Comparison of ENCODE assay signal across 9 mouse cellular contexts in genomic region chr4:41684931-41685453, GRCm38 (mm10). TPM values are rescaled to one million over a fixed set of nuclear protein-coding genes. Genes with fewer than 3 reads are reported as not detected.
A peak's percentile ranks its signal among the peaks of the same experiment; 100 is the strongest.
DNase-seq lines count a peak whose midpoint lies in the region; ATAC-seq lines count a peak whose summit lies in the region.
"Not testable (repeated sequence)": the region's sequence is repeated elsewhere in the genome, so short reads cannot be mapped to it uniquely, and the experiment has no call there.
"Had no signal": no experiment of that assay in that cellular context is flagged by ENCODE, and none has a peak within 500 bp of the region (broad histone marks: within the 10 kb centered on the region; RNA-seq: fewer than 3 reads in every experiment).

No protein-coding gene starts in this region.

- H3K36me3 ChIP-seq in embryonic facial prominence, embryonic 13.5 days; forebrain, embryonic 14.5 days (ENCODE audit: control insufficient read depth, insufficient read depth, low read length); heart, embryonic 12.5 days; hindbrain, embryonic 12.5 days; midbrain, embryonic 11.5 days (ENCODE audit: control insufficient read depth, insufficient read depth, low read length); neural tube, embryonic 11.5 days (ENCODE audit: control insufficient read depth, insufficient read depth, low read length): not testable (repeated sequence)

- peak; percentile 76 for DNase-seq in forebrain, embryonic 14.5 days (ENCODE audit: low spot score)
- peak; percentile 6 for DNase-seq in kidney, postnatal 10 days
- DNase-seq in midbrain, embryonic 11.5 days (ENCODE audit: low spot score, missing footprints), result peak; percentile 91
- DNase-seq in neural tube, embryonic 11.5 days (ENCODE audit: low spot score), result peak; percentile 58

- H3K9ac ChIP-seq in embryonic facial prominence, embryonic 13.5 days; forebrain, embryonic 14.5 days (ENCODE audit: low read length); heart, embryonic 12.5 days; hindbrain, embryonic 12.5 days; midbrain, embryonic 11.5 days (ENCODE audit: low read length); neural tube, embryonic 11.5 days (ENCODE audit: low read length): not testable (repeated sequence)

- not testable (repeated sequence) for ATAC-seq in embryonic facial prominence, embryonic 13.5 days (ENCODE audit: insufficient number of reproducible peaks, insufficient read depth, low FRiP score, low TSS enrichment, low read depth); heart, embryonic 12.5 days (ENCODE audit: insufficient number of reproducible peaks, low FRiP score); midbrain, embryonic 11.5 days (ENCODE audit: low FRiP score)
- ATAC-seq in forebrain, embryonic 14.5 days, result peak; percentile 19; the same call in 1 of the 2 replicates
- 0 out of 2 replicates have a peak, but pooled peaks have one; percentile 24 for ATAC-seq in hindbrain, embryonic 12.5 days (ENCODE audit: low FRiP score)
- ATAC-seq in neural tube, embryonic 11.5 days (ENCODE audit: insufficient read depth, low FRiP score, low TSS enrichment), result peak; percentile 31; the same call in 1 of the 2 replicates

- H3K27ac ChIP-seq in embryonic facial prominence, embryonic 13.5 days; heart, embryonic 12.5 days (ENCODE audit: poor library complexity, severe bottlenecking): not testable (repeated sequence)
- peak overlapping the region; percentile 83; the same call in 1 of the 2 replicates for H3K27ac ChIP-seq in forebrain, embryonic 14.5 days (ENCODE audit: low read depth, low read length)
- peak overlapping the region; percentile 75; the same call in 1 of the 2 replicates for H3K27ac ChIP-seq in hindbrain, embryonic 12.5 days
- H3K27ac ChIP-seq in midbrain, embryonic 11.5 days (ENCODE audit: low read depth, low read length), result peak overlapping the region; percentile 72
- H3K27ac ChIP-seq in neural tube, embryonic 11.5 days (ENCODE audit: low read depth, low read length), result 0 out of 2 replicates have a peak overlapping the region, but pooled peaks have one; percentile 49

- H3K4me1 ChIP-seq in embryonic facial prominence, embryonic 13.5 days, result peaks cover 27% of the 10 kb centered on the region
- H3K4me1 ChIP-seq in forebrain, embryonic 14.5 days (ENCODE audit: control insufficient read depth, insufficient read depth, low read length), result peaks cover 21% of the 10 kb centered on the region
- peaks cover 23% of the 10 kb centered on the region for H3K4me1 ChIP-seq in heart, embryonic 12.5 days (replicated peaks)
- peaks cover 35% of the 10 kb centered on the region for H3K4me1 ChIP-seq in hindbrain, embryonic 12.5 days
- peaks cover 27% of the 10 kb centered on the region for H3K4me1 ChIP-seq in midbrain, embryonic 11.5 days (ENCODE audit: control insufficient read depth, insufficient read depth, low read length)
- peaks cover 19% of the 10 kb centered on the region for H3K4me1 ChIP-seq in neural tube, embryonic 11.5 days (ENCODE audit: control insufficient read depth, insufficient read depth, low read length)

- H3K4me3 ChIP-seq in embryonic facial prominence, embryonic 13.5 days; forebrain, embryonic 14.5 days (ENCODE audit: low read depth, low read length); hindbrain, embryonic 12.5 days; midbrain, embryonic 11.5 days (ENCODE audit: low read depth, low read length); neural tube, embryonic 11.5 days (ENCODE audit: low read depth, low read length): not testable (repeated sequence)
- H3K4me3 ChIP-seq in heart, embryonic 12.5 days, result 0 out of 2 replicates have a peak overlapping the region, but pooled peaks have one; percentile 8

- not testable (repeated sequence) for H3K9me3 ChIP-seq in embryonic facial prominence, embryonic 13.5 days; forebrain, embryonic 14.5 days (replicated peaks; ENCODE audit: control insufficient read depth, low read length); heart, embryonic 12.5 days (replicated peaks); hindbrain, embryonic 12.5 days (replicated peaks); midbrain, embryonic 11.5 days (ENCODE audit: control insufficient read depth, low read length); neural tube, embryonic 11.5 days (ENCODE audit: control insufficient read depth, low read length)

- 3% methylated on average over 12 of the region's 14 CpGs for WGBS in embryonic facial prominence, embryonic 13.5 days
- 0% methylated on average over 12 of the region's 14 CpGs for WGBS in forebrain, embryonic 14.5 days
- WGBS in heart, embryonic 12.5 days, result 0% methylated on average over 13 of the region's 14 CpGs
- under 1% methylated on average over 14 of the region's 14 CpGs for WGBS in hindbrain, embryonic 12.5 days
- WGBS in midbrain, embryonic 11.5 days, result 1% methylated on average over 12 of the region's 14 CpGs
- 0% methylated on average over 9 of the region's 14 CpGs for WGBS in neural tube, embryonic 11.5 days

- H3K4me2 ChIP-seq in embryonic facial prominence, embryonic 13.5 days, result peak overlapping the region; percentile 45
- not testable (repeated sequence) for H3K4me2 ChIP-seq in forebrain, embryonic 14.5 days (ENCODE audit: low read length); midbrain, embryonic 11.5 days; neural tube, embryonic 11.5 days (ENCODE audit: low read depth)
- H3K4me2 ChIP-seq in heart, embryonic 12.5 days, result peak overlapping the region; percentile 55
- 0 out of 2 replicates have a peak overlapping the region, but pooled peaks have one; percentile 13 for H3K4me2 ChIP-seq in hindbrain, embryonic 12.5 days (replicated peaks)

- H3K27me3 ChIP-seq in embryonic facial prominence, embryonic 13.5 days; forebrain, embryonic 14.5 days (replicated peaks; ENCODE audit: control insufficient read depth, insufficient read depth, low read length); hindbrain, embryonic 12.5 days; midbrain, embryonic 11.5 days (ENCODE audit: control insufficient read depth, insufficient read depth, low read length); neural tube, embryonic 11.5 days (ENCODE audit: control insufficient read depth, insufficient read depth, low read length): not testable (repeated sequence)
- H3K27me3 ChIP-seq in heart, embryonic 12.5 days (replicated peaks), result peaks cover 15% of the 10 kb centered on the region

RNA-seq across cellular contexts. Expression of gene Cntfr, which starts 11.9 kb away (rescaled TPM):
- 11.2 and 16.3 TPM in 2 replicates for polyA plus RNA-seq in embryonic facial prominence, embryonic 13.5 days (2015; fragmentation: Nextera tagmentation; extraction: Ambion mirVana)
- polyA plus RNA-seq in forebrain, embryonic 14.5 days (2014; fragmentation: Nextera tagmentation; extraction: Ambion mirVana), result 12.6 and 12.7 TPM in 2 replicates
- 3.7 TPM in 2 replicates for polyA plus RNA-seq in heart, embryonic 12.5 days (2016; fragmentation: Nextera tagmentation; extraction: Ambion mirVana)
- polyA plus RNA-seq in hindbrain, embryonic 12.5 days (2016; fragmentation: Nextera tagmentation; extraction: Ambion mirVana), result 28.8 and 35.9 TPM in 2 replicates
- 25.7 and 33.8 TPM in 2 replicates for polyA plus RNA-seq in midbrain, embryonic 11.5 days (2014; fragmentation: Nextera tagmentation; extraction: Ambion mirVana)
- polyA plus RNA-seq in neural tube, embryonic 11.5 days (2014; fragmentation: Nextera tagmentation; extraction: Ambion mirVana), result 43.8 and 44.2 TPM in 2 replicates
- polyA plus RNA-seq: macrophage had no signal

RNA-seq across cellular contexts. Expression of gene Il11ra1, which starts 14.8 kb away (rescaled TPM):
- 427 and 512 TPM in 2 replicates for polyA plus RNA-seq in embryonic facial prominence, embryonic 13.5 days (2015; fragmentation: Nextera tagmentation; extraction: Ambion mirVana)
- 23.9 and 24.3 TPM in 2 replicates for polyA plus RNA-seq in forebrain, embryonic 14.5 days (2014; fragmentation: Nextera tagmentation; extraction: Ambion mirVana)
- 148 and 159 TPM in 2 replicates for polyA plus RNA-seq in heart, embryonic 12.5 days (2016; fragmentation: Nextera tagmentation; extraction: Ambion mirVana)
- polyA plus RNA-seq in hindbrain, embryonic 12.5 days (2016; fragmentation: Nextera tagmentation; extraction: Ambion mirVana), result 125 and 141 TPM in 2 replicates
- polyA plus RNA-seq in midbrain, embryonic 11.5 days (2014; fragmentation: Nextera tagmentation; extraction: Ambion mirVana), result 55.2 and 57.9 TPM in 2 replicates
- polyA plus RNA-seq in neural tube, embryonic 11.5 days (2014; fragmentation: Nextera tagmentation; extraction: Ambion mirVana), result 65.9 and 82.1 TPM in 2 replicates

RNA-seq across cellular contexts. Expression of gene Rpp25l, which starts 28.3 kb away (rescaled TPM):
- 84.5 and 93.3 TPM in 2 replicates for polyA plus RNA-seq in embryonic facial prominence, embryonic 13.5 days (2015; fragmentation: Nextera tagmentation; extraction: Ambion mirVana)
- 72.2 and 83.3 TPM in 2 replicates for polyA plus RNA-seq in forebrain, embryonic 14.5 days (2014; fragmentation: Nextera tagmentation; extraction: Ambion mirVana)
- 39.7 and 40.9 TPM in 2 replicates for polyA plus RNA-seq in heart, embryonic 12.5 days (2016; fragmentation: Nextera tagmentation; extraction: Ambion mirVana)
- 55.6 and 66.5 TPM in 2 replicates for polyA plus RNA-seq in hindbrain, embryonic 12.5 days (2016; fragmentation: Nextera tagmentation; extraction: Ambion mirVana)
- 69.3 and 85.9 TPM in 2 replicates for polyA plus RNA-seq in midbrain, embryonic 11.5 days (2014; fragmentation: Nextera tagmentation; extraction: Ambion mirVana)
- 80.4 and 81.2 TPM in 2 replicates for polyA plus RNA-seq in neural tube, embryonic 11.5 days (2014; fragmentation: Nextera tagmentation; extraction: Ambion mirVana)

RNA-seq across cellular contexts. Expression of gene Dctn3, which starts 38.0 kb away (rescaled TPM):
- 123 and 128 TPM in 2 replicates for polyA plus RNA-seq in embryonic facial prominence, embryonic 13.5 days (2015; fragmentation: Nextera tagmentation; extraction: Ambion mirVana)
- polyA plus RNA-seq in forebrain, embryonic 14.5 days (2014; fragmentation: Nextera tagmentation; extraction: Ambion mirVana), result 301 and 330 TPM in 2 replicates
- polyA plus RNA-seq in heart, embryonic 12.5 days (2016; fragmentation: Nextera tagmentation; extraction: Ambion mirVana), result 113 and 118 TPM in 2 replicates
- polyA plus RNA-seq in hindbrain, embryonic 12.5 days (2016; fragmentation: Nextera tagmentation; extraction: Ambion mirVana), result 191 and 199 TPM in 2 replicates
- polyA plus RNA-seq in midbrain, embryonic 11.5 days (2014; fragmentation: Nextera tagmentation; extraction: Ambion mirVana), result 154 and 155 TPM in 2 replicates
- 171 and 180 TPM in 2 replicates for polyA plus RNA-seq in neural tube, embryonic 11.5 days (2014; fragmentation: Nextera tagmentation; extraction: Ambion mirVana)

RNA-seq across cellular contexts. Expression of gene Enho, which starts 44.9 kb away (rescaled TPM):
- polyA plus RNA-seq in embryonic facial prominence, embryonic 13.5 days (2015; fragmentation: Nextera tagmentation; extraction: Ambion mirVana), result 19.4 and 23.2 TPM in 2 replicates
- 64.7 and 73.9 TPM in 2 replicates for polyA plus RNA-seq in forebrain, embryonic 14.5 days (2014; fragmentation: Nextera tagmentation; extraction: Ambion mirVana)
- polyA plus RNA-seq in heart, embryonic 12.5 days (2016; fragmentation: Nextera tagmentation; extraction: Ambion mirVana), result 4.4 and 4.9 TPM in 2 replicates
- polyA plus RNA-seq in hindbrain, embryonic 12.5 days (2016; fragmentation: Nextera tagmentation; extraction: Ambion mirVana), result 73.6 and 78.6 TPM in 2 replicates
- polyA plus RNA-seq in midbrain, embryonic 11.5 days (2014; fragmentation: Nextera tagmentation; extraction: Ambion mirVana), result 30.4 and 32.9 TPM in 2 replicates
- polyA plus RNA-seq in neural tube, embryonic 11.5 days (2014; fragmentation: Nextera tagmentation; extraction: Ambion mirVana), result 36.9 and 43.3 TPM in 2 replicates
- polyA plus RNA-seq: G1E had no signal

Comparison
In these comparisons a context has a peak if more than half of its experiments do, and no peak if none do; other contexts are left out.
1. DNase-seq: peak in every context shown above with its lines; median percentile 91 in midbrain, embryonic 11.5 days; 76 in forebrain, embryonic 14.5 days; 58 in neural tube, embryonic 11.5 days; 6 in kidney, postnatal 10 days.